Mouse (Mus musculus) monocyte, adult 5-6 weeks (primary cell): ENCODE measurements around the gene Klhl2. TPM values are rescaled to one million over a fixed set of nuclear protein-coding genes. Genes with fewer than 3 reads are reported as not detected.

Experiments
- ATAC-seq: fragments of 153-309, 156-312 bp; replicated peaks from 2 replicates; pipeline ENCODE4 v1.8.0; 2017; ENCODE audit warnings: mild to moderate bottlenecking; ENCODE audit not compliant: low TSS enrichment, insufficient number of reproducible peaks, severe bottlenecking, poor library complexity, low FRiP score
- total RNA-seq: library from RNA; stranded (forward); fragments of 200-1000, 200-491, 200-594 nt; gene quantifications from 3 replicates; pipeline ENCODE4 v1.2.3, GENCODE M21; 2017

Klhl2 gene
- total RNA-seq, 1 experiment from 2014 or later, result 43.6 TPM

GRCm38 (mm10) chr8:64732596-64732995 is 117.2 kb downstream of the Klhl2 start:
- ATAC-seq, result no peak

- no peak for ATAC-seq
Measured at GRCm38 (mm10) chr8:64728156-64728555, 121.7 kb downstream of the Klhl2 start.

DNA sequence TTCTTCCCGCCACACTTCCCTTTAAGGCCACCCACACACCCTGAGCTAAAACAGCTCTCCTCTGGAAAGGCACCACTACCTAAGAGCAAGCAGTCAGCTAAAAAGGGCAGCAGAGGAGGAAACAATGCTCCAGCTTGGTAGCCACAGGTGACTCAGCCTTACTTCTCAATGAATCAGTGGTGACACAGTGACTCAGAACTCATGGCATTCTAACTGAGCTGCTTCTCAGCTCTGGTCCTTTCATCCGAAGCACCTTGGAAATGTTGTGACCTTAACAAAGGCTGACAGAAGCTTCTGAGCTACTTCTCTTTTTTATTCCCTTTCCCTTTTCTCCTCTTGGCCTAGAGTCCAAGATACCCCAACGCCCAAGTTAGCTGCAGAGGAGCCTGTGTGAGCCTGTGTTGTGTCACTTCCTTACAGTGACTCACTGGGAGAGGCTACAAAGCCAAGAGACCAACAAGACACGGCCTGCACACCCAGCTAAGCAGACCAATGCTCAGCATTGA is 123.6 kb downstream of the Klhl2 start:
- peak; percentile 94 for ATAC-seq

GRCm38 (mm10) chr8:64723206-64723605 is 126.6 kb downstream of the Klhl2 start:
- ATAC-seq, result no peak

GRCm38 (mm10) chr8:64717868-64718267 is 131.9 kb downstream of the Klhl2 start:
- no peak for ATAC-seq

DNA sequence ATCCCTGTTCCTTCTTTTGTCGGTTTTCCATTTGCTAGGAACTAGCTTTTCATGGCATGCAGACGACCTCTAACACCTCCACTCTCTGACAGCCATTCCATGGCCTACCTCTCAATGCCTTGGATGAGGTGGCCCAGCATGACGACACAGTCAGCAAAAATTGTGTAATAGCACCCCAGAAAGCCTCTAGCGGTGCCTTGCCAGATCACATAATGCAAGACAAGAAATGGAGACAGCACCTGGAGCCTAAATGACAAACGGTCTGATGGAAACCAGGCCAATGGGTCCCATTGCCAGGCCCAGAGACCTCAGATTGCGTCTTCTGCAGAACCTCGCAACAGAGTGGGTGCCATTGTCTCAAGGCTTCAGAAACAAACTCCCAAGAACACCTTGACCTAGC is 137.3 kb downstream of the Klhl2 start:
- ATAC-seq, result no peak

DNA sequence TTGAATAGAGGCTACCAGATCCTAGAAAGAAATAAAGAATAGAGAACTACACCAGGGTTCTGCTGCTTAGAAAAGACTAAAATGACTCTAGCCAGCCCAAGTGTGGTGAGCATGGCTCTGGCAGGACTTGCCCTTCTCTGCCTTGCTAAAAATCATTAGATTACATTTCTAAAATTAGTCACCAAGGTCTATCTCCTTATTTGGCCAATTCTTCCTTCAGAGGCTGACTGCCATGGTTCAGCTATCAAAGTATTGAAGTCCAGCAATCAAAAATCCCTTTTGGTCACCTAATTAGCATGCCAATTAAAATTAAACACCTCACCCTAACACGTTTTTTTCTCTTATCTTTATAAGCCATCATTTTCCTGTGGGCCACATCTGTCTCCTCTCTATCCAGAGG is 138.3 kb downstream of the Klhl2 start:
- ATAC-seq, result no peak

DNA sequence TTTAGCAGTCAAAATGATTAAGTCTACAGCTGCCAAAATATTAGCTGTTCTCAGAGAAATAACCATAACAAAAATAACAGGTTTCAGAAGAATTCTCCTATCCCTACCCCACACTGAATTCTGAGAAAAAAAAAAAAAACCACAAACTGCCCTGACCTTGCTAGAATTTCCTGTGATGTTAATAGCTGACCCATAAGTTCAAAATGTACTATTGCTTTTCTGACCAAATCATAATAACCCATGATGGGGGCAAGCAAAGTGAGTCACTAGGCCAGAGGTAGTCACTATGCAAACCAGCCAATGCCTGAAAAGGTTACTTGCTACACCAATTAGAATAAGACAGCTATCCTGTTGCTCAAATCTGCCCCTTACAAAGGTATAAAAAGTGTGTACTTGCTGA is 142.3 kb downstream of the Klhl2 start:
- no peak for ATAC-seq

- ATAC-seq, result no peak
Measured at GRCm38 (mm10) chr8:64703191-64703590, 146.6 kb downstream of the Klhl2 start.

DNA sequence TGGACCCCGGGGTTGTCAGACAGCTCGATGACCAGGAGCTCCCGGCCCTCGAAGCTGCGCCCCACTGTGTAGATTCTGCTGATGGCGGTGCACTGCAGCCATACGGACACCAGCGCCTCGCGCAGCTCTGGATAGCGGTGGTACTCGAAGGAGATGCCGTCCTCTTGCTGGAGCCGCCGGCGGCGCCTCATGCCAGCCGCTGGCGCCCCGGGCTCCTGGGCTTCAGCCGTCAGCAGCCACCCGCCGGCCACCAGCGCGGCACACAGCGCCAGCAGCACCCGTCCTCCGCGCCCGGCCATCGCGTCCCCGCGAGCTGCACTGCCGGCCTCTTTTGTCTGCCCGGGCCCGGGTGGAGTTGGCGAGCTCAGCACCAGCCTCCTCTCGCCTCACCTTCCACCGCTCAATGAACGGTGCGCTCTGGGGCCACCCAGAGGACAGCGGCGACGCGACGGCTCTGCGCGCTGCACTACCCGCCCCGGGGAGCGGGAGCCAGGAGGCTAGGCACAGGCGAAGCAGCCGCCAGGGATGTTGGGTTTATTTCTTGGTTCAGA is 157.1 kb downstream of the Klhl2 start, which contains the start of gene Cpe:
Gene Cpe, minus strand, starts transcription at position 404 of the 551 bp plus-strand sequence.
- no peak for ATAC-seq

DNA sequence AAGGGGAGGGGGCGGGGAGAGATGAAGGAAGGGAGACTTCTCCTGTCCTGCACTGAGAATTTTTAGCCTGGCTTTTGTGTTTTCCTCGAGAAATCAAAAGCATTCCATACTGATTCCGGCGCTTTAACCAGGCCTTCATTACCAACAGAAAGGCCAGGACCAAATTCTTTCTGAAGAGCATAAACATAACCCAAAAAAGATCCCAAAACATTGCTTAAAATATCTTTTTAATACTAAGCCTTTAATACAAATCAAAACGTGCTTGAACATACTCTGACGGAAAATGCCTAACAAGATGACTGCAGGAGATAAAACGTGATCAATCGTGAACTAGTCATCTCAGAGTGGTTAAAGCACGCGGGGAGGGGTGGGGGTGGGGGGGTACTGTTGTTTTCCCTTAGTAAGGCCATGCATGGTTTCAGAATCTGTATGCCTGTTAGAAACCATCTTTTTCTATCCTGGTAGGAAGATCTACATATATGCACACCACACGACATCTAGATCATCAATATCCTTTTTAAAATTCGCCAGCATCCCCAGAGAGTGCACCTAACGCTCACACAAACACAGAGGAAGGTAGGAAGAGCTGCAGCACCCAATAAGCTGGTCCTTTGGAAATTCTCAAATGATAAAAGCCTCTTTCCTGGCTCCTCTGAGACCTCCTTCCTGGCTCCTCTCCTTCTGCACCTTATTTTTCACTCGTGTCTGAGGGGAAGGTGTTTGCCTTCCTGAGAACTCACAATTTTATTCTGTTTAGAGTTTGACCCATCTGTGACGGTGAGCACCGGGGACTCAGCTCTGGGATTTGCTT is 158.0 kb downstream of the Klhl2 start:
- no peak for ATAC-seq

- ATAC-seq, result no peak
Measured at GRCm38 (mm10) chr8:64690845-64691244, 159.0 kb downstream of the Klhl2 start.

- no peak for ATAC-seq
Measured at GRCm38 (mm10) chr8:64690306-64690705, 159.5 kb downstream of the Klhl2 start.

Other genes starting within 250 kb of the Klhl2 start
- gene Cpe, start 157.0 kb downstream of the Klhl2 start, total RNA-seq, result 0.19 to 0.57 TPM in 2 of 3 replicates, not detected in the other
- gene Msmo1, start 116.2 kb downstream of the Klhl2 start, total RNA-seq, result 77.7 to 101 TPM (median 92.3 TPM) in 3 replicates
- gene Tmem192, start 97.2 kb upstream of the Klhl2 start, total RNA-seq, result 21.7 to 28.7 TPM (median 26.3 TPM) in 3 replicates
- gene Trim75, start 137.8 kb upstream of the Klhl2 start, total RNA-seq, result not detected in 3 replicates
- not detected in 3 replicates for gene Trim61, start 168.5 kb upstream of the Klhl2 start, total RNA-seq
- not detected in 3 replicates for gene Trim60, start 168.6 kb upstream of the Klhl2 start, total RNA-seq
- not detected in 3 replicates for gene Apela, start 187.3 kb upstream of the Klhl2 start, total RNA-seq
- not detected in 3 replicates for gene Gm10663, start 225.0 kb upstream of the Klhl2 start, total RNA-seq